Mouse (Mus musculus) 3T3-L1 (cell line): ENCODE measurements around the gene Tubg2.
"Not testable (repeated sequence)": the region's sequence is repeated elsewhere in the genome, so short reads cannot be mapped to it uniquely, and the experiment has no call there.

Source experiments
- DNase-seq: peaks from one replicate; pipeline ENCODE4 v3.0.0-alpha.2; 2015; ENCODE audit warnings: low read depth, low spot score

Gene Tubg2

GRCm38 (mm10) chr11:101138536-101139181, 17.0 kb upstream of the Tubg2 start:
- no peak for DNase-seq

- no peak for DNase-seq
These were observed 15.4 kb upstream of the Tubg2 start for GRCm38 (mm10) chr11:101140164-101140819.

GRCm38 (mm10) chr11:101141088-101141487, 14.6 kb upstream of the Tubg2 start:
- DNase-seq: no peak

- DNase-seq: no peak
These were observed 13.3 kb upstream of the Tubg2 start for GRCm38 (mm10) chr11:101142215-101142967.

GRCm38 (mm10) chr11:101143338-101144225, 12.1 kb upstream of the Tubg2 start:
- DNase-seq: no peak

GRCm38 (mm10) chr11:101146377-101146776, 9.3 kb upstream of the Tubg2 start:
- no peak for DNase-seq

- no peak for DNase-seq
These were observed 7.0 kb upstream of the Tubg2 start for GRCm38 (mm10) chr11:101148751-101149150.

- peak; percentile 63 for DNase-seq
These were observed 6.3 kb upstream of the Tubg2 start for GRCm38 (mm10) chr11:101149178-101150105.

GRCm38 (mm10) chr11:101151063-101151462, 4.6 kb upstream of the Tubg2 start:
- DNase-seq: no peak

- peak; percentile 79 for DNase-seq
These were observed 2.9 kb upstream of the Tubg2 start for GRCm38 (mm10) chr11:101152825-101153224.

GRCm38 (mm10) chr11:101154648-101155047, 1.1 kb upstream of the Tubg2 start:
- no peak for DNase-seq

GRCm38 (mm10) chr11:101155151-101155550, 556 bp upstream of the Tubg2 start:
- DNase-seq: no peak

- not testable (repeated sequence) for DNase-seq
These were observed 4.4 kb downstream of the Tubg2 start for GRCm38 (mm10) chr11:101160151-101160550.

- not testable (repeated sequence) for DNase-seq
These were observed 5.3 kb downstream of the Tubg2 start for GRCm38 (mm10) chr11:101160981-101161505.

GRCm38 (mm10) chr11:101161551-101161950, 5.8 kb downstream of the Tubg2 start:
- no peak for DNase-seq

GRCm38 (mm10) chr11:101162301-101162700, 6.6 kb downstream of the Tubg2 start:
- DNase-seq: peak; percentile 74

GRCm38 (mm10) chr11:101162772-101163171, 7.1 kb downstream of the Tubg2 start:
- peak; percentile 70 for DNase-seq

- DNase-seq: no peak
These were observed 8.0 kb downstream of the Tubg2 start for GRCm38 (mm10) chr11:101163476-101164350.

- DNase-seq: no peak
These were observed 8.6 kb downstream of the Tubg2 start for GRCm38 (mm10) chr11:101164351-101164665.
